Mouse (Mus musculus) lung, adult 2 months (tissue): ENCODE results near the gene Fam19a5.

Experiments
- CTCF ChIP-seq: fragments of 200-500 bp; IDR thresholded peaks from 2 replicates; pipeline ENCODE4 v1.5.1; 2011; ENCODE audit warnings: mild to moderate bottlenecking, low read length, control low read depth; ENCODE audit not compliant: insufficient read depth
- POLR2A ChIP-seq: fragments of 200-500 bp; IDR thresholded peaks from 2 replicates; pipeline ENCODE4 v1.6.1; 2011; ENCODE audit warnings: low read depth, mild to moderate bottlenecking, control low read depth, low read length, borderline replicate concordance; ENCODE audit errors: extremely low read depth

DNA sequence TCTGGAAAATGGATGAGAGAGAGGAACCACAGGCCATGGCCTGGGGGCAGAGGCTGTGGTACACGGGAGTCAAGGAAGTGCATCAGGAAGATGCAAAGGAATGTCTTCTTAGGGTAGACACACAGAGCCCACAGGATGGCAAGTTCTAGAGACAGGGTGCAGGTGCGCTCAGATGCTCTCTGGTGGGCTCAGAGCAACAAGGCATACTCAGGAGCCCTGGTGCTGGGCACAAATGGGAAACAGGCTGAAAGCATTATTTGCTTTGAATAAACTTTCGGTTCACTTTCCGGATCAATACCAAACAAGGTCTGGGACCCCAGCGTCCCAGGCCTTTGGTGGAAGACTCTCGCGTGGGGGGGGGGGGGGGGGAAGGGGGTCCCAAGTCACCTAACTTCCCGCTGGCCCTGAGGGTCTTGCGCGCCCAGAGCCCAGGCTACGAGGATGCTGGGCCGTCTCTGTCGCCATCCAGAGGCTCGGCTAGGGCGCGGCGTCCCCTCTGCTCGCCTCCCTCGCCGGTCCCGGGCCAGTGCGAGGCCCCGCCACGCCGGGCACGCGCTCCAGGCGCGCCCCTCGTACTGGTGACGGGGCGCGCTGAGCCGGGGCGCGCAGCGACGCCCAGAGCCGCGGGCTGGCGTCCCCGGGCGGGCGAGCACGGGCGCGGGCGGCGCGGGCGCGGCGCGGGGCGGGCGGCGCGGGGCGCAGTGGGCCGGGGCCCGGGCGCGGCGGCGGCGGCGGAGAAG is at the start of gene Fam19a5:
- TF ChIP-seq CTCF (no peak), POLR2A (no peak)
